Mouse (Mus musculus) small intestine, adult 2 months (tissue): Measurements from ENCODE around the gene Gm9970.

ENCODE experiments used
- CTCF ChIP-seq: fragments of 200-500 bp; IDR thresholded peaks from 2 replicates; pipeline ENCODE4 v1.5.1; 2012; ENCODE audit warnings: low read depth, mild to moderate bottlenecking, control low read depth, inconsistent platforms, low read length, moderate library complexity, mixed read lengths; ENCODE audit not compliant: insufficient replicate concordance, insufficient read length; ENCODE audit errors: extremely low read depth
- POLR2A ChIP-seq: fragments of 200-500 bp; IDR thresholded peaks from 2 replicates; pipeline ENCODE4 v1.6.1; 2012; ENCODE audit warnings: low read depth, mild to moderate bottlenecking, control low read depth, inconsistent platforms, low read length, moderate library complexity

DNA sequence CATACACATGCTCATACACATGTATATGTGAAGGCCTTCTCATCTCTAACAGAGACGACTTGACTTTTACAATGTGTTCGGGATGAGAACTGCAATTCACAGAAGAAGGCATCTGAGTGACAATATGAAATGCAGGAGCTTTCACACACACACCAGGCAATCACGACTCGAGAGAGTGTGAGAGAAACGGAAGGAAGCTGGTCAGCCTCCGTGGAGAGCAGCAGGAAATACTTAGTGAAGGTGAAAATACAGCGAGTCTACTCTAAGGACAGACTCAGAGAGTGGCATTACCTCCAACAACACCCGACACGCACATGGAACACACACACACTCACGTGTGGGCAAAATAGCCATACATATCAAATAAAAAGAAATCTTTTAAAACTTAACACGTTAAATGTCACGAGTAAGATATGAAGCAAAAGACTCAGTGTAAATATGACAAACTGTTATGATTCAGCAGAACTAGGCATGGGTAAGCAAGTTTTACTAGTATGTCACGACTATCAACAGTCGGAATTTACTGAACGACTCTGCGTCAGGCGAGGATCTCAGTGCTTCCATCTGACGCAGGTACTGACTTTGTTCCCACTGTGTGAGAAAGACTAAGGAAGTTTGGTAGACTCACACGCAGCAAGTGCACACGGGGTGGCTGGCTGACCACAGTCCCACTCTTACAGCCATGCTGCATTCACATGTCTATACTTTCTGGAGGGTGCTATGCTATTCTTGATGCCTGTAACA lies 38.4 kb upstream of the Gm9970 start:
- TF ChIP-seq CTCF (no peak), POLR2A (no peak)
